Mouse (Mus musculus) cortical plate, adult 2 months (tissue): ENCODE measurements around the gene Dus4l. TPM values are rescaled to one million over a fixed set of nuclear protein-coding genes. Genes with fewer than 3 reads are reported as not detected.
"Not testable (repeated sequence)": the region's sequence is repeated elsewhere in the genome, so short reads cannot be mapped to it uniquely, and the experiment has no call there.

Experiments
- H3K27ac ChIP-seq: fragments of 200-500 bp; 2 replicates; pipeline ENCODE4 v1.5.1; 2012; ENCODE audit warnings: low read length, control low read depth, inconsistent platforms; ENCODE audit not compliant: insufficient read depth
- H3K4me1 ChIP-seq: fragments of 200-500 bp; 2 replicates; pipeline ENCODE4 v1.6.1; 2011; ENCODE audit warnings: low read length; ENCODE audit not compliant: control insufficient read depth, insufficient read depth
- H3K4me3 ChIP-seq: fragments of 200-500 bp; 2 replicates; pipeline ENCODE4 v1.5.1; 2011; ENCODE audit warnings: mild to moderate bottlenecking, low read length, control low read depth; ENCODE audit not compliant: insufficient read depth
- CTCF ChIP-seq: fragments of 200-500 bp; IDR thresholded peaks from 2 replicates; pipeline ENCODE4 v1.5.1; 2011; ENCODE audit warnings: mild to moderate bottlenecking, control low read depth, low read length; ENCODE audit not compliant: insufficient read depth; ENCODE audit errors: extremely low read depth
- POLR2A ChIP-seq: fragments of 200-500 bp; IDR thresholded peaks from 2 replicates; pipeline ENCODE4 v1.6.1; 2011; ENCODE audit warnings: mild to moderate bottlenecking, low read length, control low read depth; ENCODE audit not compliant: insufficient read depth; ENCODE audit errors: extremely low read depth
- polyA plus RNA-seq: library from polyadenylated mRNA; depleted of rRNA; stranded (reverse); fragments of >200 nt; gene quantifications from 2 replicates; pipeline ENCODE4 v1.2.3, GENCODE M21; 2012

The Dus4l gene
- polyA plus RNA-seq, 1 experiment = 6.6 TPM

GRCm38 (mm10) chr12:31653611-31654010 lies 1.0 kb downstream of the Dus4l start:
- Histone ChIP-seq H3K4me3 (peak overlapping the region; percentile 77; the same call in 1 of the 2 replicates), H3K27ac (no peak overlapping the region), H3K4me1 (peaks cover 1% of the 10 kb centered on the region; the same call in 1 of the 2 replicates)
- TF ChIP-seq POLR2A = no peak
- no peak for TF ChIP-seq CTCF

GRCm38 (mm10) chr12:31635240-31635607 lies 19.4 kb downstream of the Dus4l start:
- Histone ChIP-seq H3K4me1 (peaks cover 6% of the 10 kb centered on the region; the same call in 1 of the 2 replicates), H3K27ac (no peak overlapping the region), H3K4me3 (peak overlapping the region; percentile 49; the same call in 1 of the 2 replicates)
- TF ChIP-seq POLR2A = no peak
- no peak for TF ChIP-seq CTCF

DNA sequence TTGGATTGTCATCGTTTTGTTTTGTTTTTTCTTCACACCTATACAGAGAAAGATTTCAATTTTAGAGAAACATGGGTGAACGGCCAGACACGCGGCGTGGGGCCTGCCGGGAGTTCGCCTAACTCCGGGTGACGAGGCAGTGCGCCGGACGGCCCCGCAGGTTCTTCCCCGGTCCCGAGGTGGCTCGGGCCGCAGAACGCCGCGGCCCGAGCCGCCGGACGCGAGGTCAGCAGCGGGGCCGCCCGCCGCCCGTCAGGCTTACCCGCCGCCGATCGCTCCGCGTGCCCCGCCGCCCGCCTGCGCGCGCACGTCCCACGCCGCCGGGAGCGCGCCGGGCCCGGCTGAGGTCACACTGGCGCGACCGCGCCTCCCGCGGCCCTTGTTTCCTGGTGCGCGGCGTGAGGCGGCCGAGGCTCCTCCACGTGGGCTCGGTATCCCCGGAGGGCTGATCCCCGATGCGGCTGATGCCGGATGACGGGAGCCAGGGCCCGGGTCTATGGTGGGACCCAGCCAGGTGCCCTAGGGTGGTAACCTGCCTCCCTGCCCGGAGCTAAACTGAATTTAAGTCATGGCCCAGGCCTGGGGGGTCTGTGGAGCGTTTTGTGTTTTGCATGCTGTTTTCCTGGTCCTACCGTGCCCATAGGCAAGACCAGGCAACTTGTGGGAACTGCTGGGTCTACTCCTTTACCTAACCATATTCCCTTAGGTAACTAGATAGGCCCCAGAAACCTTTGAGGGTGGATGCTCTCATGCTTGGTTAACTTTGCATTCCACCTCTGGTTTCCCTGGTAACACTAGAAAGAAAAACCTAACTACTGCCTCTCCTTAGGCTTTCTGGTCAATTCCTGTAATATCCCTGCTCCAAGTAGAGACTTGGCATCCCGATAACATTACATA lies 20.0 kb downstream of the Dus4l start, which contains the start of gene Bcap29:
Bcap29 (minus strand) TSS at position 316 of the 897 bp plus-strand sequence.
- Histone ChIP-seq H3K4me3 (peak within 1 kb of the TSS; percentile 49), H3K4me1 (peaks cover 6% of the 10 kb centered on the region; the same call in 1 of the 2 replicates), H3K27ac (peak within 1 kb of the TSS; percentile 45; the same call in 1 of the 2 replicates)
- TF ChIP-seq POLR2A = no peak
- no peak for TF ChIP-seq CTCF

- TF ChIP-seq CTCF = no peak
- no peak for TF ChIP-seq POLR2A
- 0 out of 2 replicates have a peak overlapping the region, but pooled peaks have one; percentile 6 for H3K27ac ChIP-seq
Measured at GRCm38 (mm10) chr12:31633970-31634342, 20.7 kb downstream of the Dus4l start.

GRCm38 (mm10) chr12:31628396-31628795 lies 26.2 kb downstream of the Dus4l start:
- H3K27ac ChIP-seq, H3K4me1 ChIP-seq, H3K4me3 ChIP-seq: not testable (repeated sequence)

More at GRCm38 (mm10) chr12:31633970-31634342, 20.7 kb downstream of the Dus4l start:
- peak overlapping the region; percentile 49 for H3K4me3 ChIP-seq
- H3K4me1 ChIP-seq = peaks cover 6% of the 10 kb centered on the region; the same call in 1 of the 2 replicates

GRCm38 (mm10) chr12:31625016-31625415 lies 29.6 kb downstream of the Dus4l start:
- no peaks in the 10 kb centered on the region for H3K4me1 ChIP-seq
- H3K27ac ChIP-seq = no peak overlapping the region
- H3K4me3 ChIP-seq = no peak overlapping the region
- TF ChIP-seq CTCF = no peak
- no peak for TF ChIP-seq POLR2A

DNA sequence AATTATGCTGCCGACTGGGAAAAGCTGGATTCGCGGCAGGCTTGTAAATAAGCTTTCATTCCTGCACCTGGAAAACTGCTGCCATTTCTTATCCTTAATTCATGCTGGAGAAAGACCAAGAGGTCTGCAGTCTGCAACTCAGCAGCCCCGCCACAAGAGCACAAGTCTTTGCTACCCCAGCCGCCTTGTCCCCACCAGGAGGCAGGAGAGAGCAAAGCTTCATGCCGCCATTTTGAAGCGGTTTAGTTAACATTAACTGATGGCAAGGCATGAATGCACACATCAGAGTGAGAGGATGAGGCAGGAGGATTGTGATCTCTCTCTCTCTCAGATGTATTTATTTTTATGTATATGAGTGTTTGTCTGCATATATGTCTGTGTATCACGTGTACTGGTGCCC lies 34.5 kb downstream of the Dus4l start:
- TF ChIP-seq CTCF = no peak
- Histone ChIP-seq H3K4me3 (no peak overlapping the region), H3K27ac (no peak overlapping the region), H3K4me1 (no peaks in the 10 kb centered on the region)

GRCm38 (mm10) chr12:31613353-31613752 lies 41.3 kb downstream of the Dus4l start:
- Histone ChIP-seq H3K27ac (no peak overlapping the region), H3K4me3 (no peak overlapping the region), H3K4me1 (no peaks in the 10 kb centered on the region)
- TF ChIP-seq CTCF = no peak
- no peak for TF ChIP-seq POLR2A

- TF ChIP-seq POLR2A = no peak
- no peak for TF ChIP-seq CTCF
- Histone ChIP-seq H3K4me1 (no peaks in the 10 kb centered on the region), H3K4me3 (no peak overlapping the region)
Measured at GRCm38 (mm10) chr12:31608138-31608537, 46.5 kb downstream of the Dus4l start.

GRCm38 (mm10) chr12:31604894-31605293 lies 49.7 kb downstream of the Dus4l start:
- no peaks in the 10 kb centered on the region for H3K4me1 ChIP-seq
- H3K27ac ChIP-seq = no peak overlapping the region
- no peak overlapping the region for H3K4me3 ChIP-seq
- TF ChIP-seq CTCF = no peak
- TF ChIP-seq POLR2A = no peak

More at GRCm38 (mm10) chr12:31608138-31608537, 46.5 kb downstream of the Dus4l start:
- no peak overlapping the region for H3K27ac ChIP-seq
